ENCODE assay signal across 8 mouse cellular contexts in the genomic region with DNA sequence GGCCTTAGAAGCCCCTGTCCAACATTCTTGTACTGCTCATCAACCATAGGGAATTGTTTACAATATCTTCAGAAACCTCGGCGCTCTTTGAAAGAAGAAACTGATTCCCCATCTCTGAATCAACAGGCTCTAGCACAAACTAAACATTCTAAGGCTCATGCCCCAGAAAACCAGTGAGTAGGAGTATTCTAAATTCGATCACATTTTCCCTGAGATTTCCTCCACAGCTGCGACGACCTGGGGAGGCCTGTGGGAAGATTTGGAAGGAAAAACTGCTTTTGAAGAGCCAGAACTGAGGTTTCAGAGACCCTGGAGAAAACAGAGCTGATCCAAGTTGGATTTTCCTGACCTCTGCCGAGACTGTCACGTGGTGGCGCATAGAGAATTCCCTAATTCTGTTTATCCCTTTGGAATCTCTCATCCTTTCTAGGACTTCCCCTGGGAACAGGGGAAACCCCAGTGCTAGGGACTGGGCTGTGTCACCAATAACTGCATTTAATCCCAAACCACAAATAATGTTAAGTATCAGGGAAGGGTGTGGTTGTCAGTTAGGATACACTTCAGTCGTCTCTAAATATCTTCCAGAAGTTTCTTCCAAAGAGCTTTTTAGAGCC.
DNase-seq lines count a peak whose midpoint lies in the region; ATAC-seq lines count a peak whose summit lies in the region.

No protein-coding gene starts in this region.

- DNase-seq in frontal cortex, postnatal 25 days (ENCODE audit: low spot score in 2 of 2): no peak
- peak; percentile 13 for DNase-seq in urinary bladder, postnatal 14 days (ENCODE audit: low spot score)
- DNase-seq in urinary bladder, postnatal 10 days (ENCODE audit: low spot score): no peak
- peak; percentile 25 to 27 for DNase-seq in kidney, postnatal 36 days
- no peak for DNase-seq in spleen, adult 18-20 months
- no peak for DNase-seq in natural killer cell, adult 2 months (ENCODE audit: low spot score in 2 of 2)
- no peak for DNase-seq in thymus, postnatal 14 days

- peak; percentile 61 for ATAC-seq in frontal cortex, adult (ENCODE audit: low TSS enrichment)

Comparison
In these comparisons a context has a peak if more than half of its experiments do, and no peak if none do; other contexts are left out.
1. DNase-seq: peak in urinary bladder, postnatal 14 days (single experiment) and kidney, postnatal 36 days (2 of 2); none in frontal cortex, postnatal 25 days (0 of 2), urinary bladder, postnatal 10 days (single experiment), spleen, adult 18-20 months (0 of 2), natural killer cell, adult 2 months (0 of 2) and thymus, postnatal 14 days (single experiment).